Mouse (Mus musculus) testis, adult 2 months (tissue): ENCODE measurements at regions not wholly inside any gene's neighbourhood (a gene's known extent, or its start where the extent isn't known, plus 50 kb on each side); places are given as distances from the start of the nearest gene placed in this dataset.

Experiments
- CTCF ChIP-seq: fragments of 200-500 bp; IDR thresholded peaks from 2 replicates; pipeline ENCODE4 v1.5.1; 2012; ENCODE audit warnings: low read depth, mild to moderate bottlenecking, inconsistent platforms, low read length, moderate library complexity; ENCODE audit not compliant: control insufficient read depth, insufficient read depth, insufficient replicate concordance
- POLR2A ChIP-seq: fragments of 200-500 bp; IDR thresholded peaks from 2 replicates; pipeline ENCODE4 v1.6.1; 2012; ENCODE audit warnings: low read depth, mild to moderate bottlenecking, inconsistent platforms, low read length, moderate library complexity; ENCODE audit not compliant: control insufficient read depth

GRCm38 (mm10) chr5:12309408-12309807 lies 73.8 kb upstream of the Sema3d start:
- no peak for TF ChIP-seq CTCF
- no peak for TF ChIP-seq POLR2A
